Mouse (Mus musculus) ES-E14 (cell line): ENCODE data around the gene Pprc1. TPM values are rescaled to one million over a fixed set of nuclear protein-coding genes. Genes with fewer than 3 reads are reported as not detected.
A peak's percentile ranks its signal among the peaks of the same experiment; 100 is the strongest.

Experiments
- DNase-seq: peaks from one replicate; pipeline ENCODE4 v3.0.0-alpha.2; 2013; ENCODE audit warnings: low read depth, low spot score
- H3K27ac ChIP-seq: 2 replicates; pipeline ENCODE4 v1.5.1; 2012; ENCODE audit warnings: low read depth, mild to moderate bottlenecking, low read length, moderate library complexity, mixed read lengths; ENCODE audit not compliant: poor library complexity, insufficient read depth, severe bottlenecking
- H3K36me3 ChIP-seq: 2 replicates; pipeline ENCODE4 v1.6.1; 2012; ENCODE audit warnings: mild to moderate bottlenecking, low read length, moderate library complexity, mixed read lengths; ENCODE audit not compliant: control insufficient read depth, poor library complexity, insufficient read depth, severe bottlenecking
- H3K4me1 ChIP-seq, 2 experiments: fragments of 150-350 bp in 1 of 2; sonication (generic) in 1 of 2; 2 replicates each; pipeline ENCODE4 v1.6.1; 2012; ENCODE audit warnings: low read length in 2 of 2, mild to moderate bottlenecking in 1 of 2, mixed read lengths in 1 of 2; ENCODE audit not compliant: control insufficient read depth in 2 of 2, insufficient read depth in 2 of 2, poor library complexity in 1 of 2
- H3K4me3 ChIP-seq, 2 experiments: fragments of 150-350 bp in 1 of 2; sonication (generic) in 1 of 2; 2 replicates each; pipeline ENCODE4 v1.5.1; 2012; ENCODE audit warnings: low read length in 2 of 2, low read depth in 1 of 2, mild to moderate bottlenecking in 1 of 2, mixed read lengths in 1 of 2; ENCODE audit not compliant: insufficient read depth in 1 of 2, poor library complexity in 1 of 2, severe bottlenecking in 1 of 2
- H3K9ac ChIP-seq: 2 replicates; pipeline ENCODE4 v1.6.1; 2012; ENCODE audit warnings: low read depth, mild to moderate bottlenecking, low read length, mixed read lengths; ENCODE audit not compliant: poor library complexity, insufficient read depth, severe bottlenecking
- H3K9me3 ChIP-seq: fragments of 150-350 bp; sonication (generic); 2 replicates; pipeline ENCODE4 v1.6.1; 2012; ENCODE audit warnings: low read depth, mild to moderate bottlenecking, low read length; ENCODE audit not compliant: control insufficient read depth, insufficient read depth
- CHD2 ChIP-seq: IDR thresholded peaks from 2 replicates; pipeline ENCODE4 v1.6.1; 2014; ENCODE audit warnings: mild to moderate bottlenecking, low read depth, low read length, inconsistent platforms
- HCFC1 ChIP-seq: IDR thresholded peaks from 2 replicates; pipeline ENCODE4 v1.6.1; 2012; ENCODE audit warnings: low read length, inconsistent platforms, borderline replicate concordance; ENCODE audit not compliant: insufficient read depth
- MAFK ChIP-seq: IDR thresholded peaks from 2 replicates; pipeline ENCODE4 v1.6.1; 2014; ENCODE audit warnings: mild to moderate bottlenecking, low read depth, low read length, inconsistent platforms; ENCODE audit not compliant: insufficient read depth
- ZC3H11A ChIP-seq: IDR thresholded peaks from 2 replicates; pipeline ENCODE4 v1.6.1; 2012; ENCODE audit warnings: low read depth, mild to moderate bottlenecking, inconsistent platforms, low read length, borderline replicate concordance
- ZNF384 ChIP-seq: IDR thresholded peaks from 2 replicates; pipeline ENCODE4 v1.6.1; 2012; ENCODE audit warnings: low read depth, low read length, inconsistent platforms
- in situ Hi-C, 2 experiments: fragments of 600-800 bp; cut with MboI; formaldehyde crosslinking; loops; one replicate each; pipeline ENCODE4 v1.15.1; 2025; ENCODE audit warnings: low sequenced_read_pairs in 2 of 2, inconsistent platforms in 1 of 2; ENCODE audit not compliant: unreplicated experiment in 2 of 2
- total RNA-seq: library from RNA; depleted of rRNA; stranded (reverse); fragments of 300-350 nt; gene quantifications from 2 replicates; pipeline ENCODE4 v1.2.3, GENCODE M21; 2012

The Pprc1 gene
- total RNA-seq, 1 experiment = 68.4 TPM

GRCm38 (mm10) chr19:46036477-46037242, 8.0 kb upstream of the Pprc1 start:
- in situ Hi-C loops = no loop called here
- Histone ChIP-seq H3K4me1 (peaks cover 3 to 17% of the 10 kb centered on the region in 2 experiments), H3K36me3 (peaks cover 52% of the 10 kb centered on the region), H3K27ac (peak overlapping the region; percentile 59; the same call in 1 of the 2 replicates), H3K9ac (peak overlapping the region; percentile 23; the same call in 1 of the 2 replicates), H3K9me3 (no peaks in the 10 kb centered on the region), H3K4me3 (peak overlapping the region; percentile 49 to 84)
- no peak for TF ChIP-seq CHD2
- no peak for TF ChIP-seq ZNF384
- no peak for TF ChIP-seq MAFK
- no peak for TF ChIP-seq HCFC1
- no peak for TF ChIP-seq ZC3H11A
- no peak for DNase-seq

DNA sequence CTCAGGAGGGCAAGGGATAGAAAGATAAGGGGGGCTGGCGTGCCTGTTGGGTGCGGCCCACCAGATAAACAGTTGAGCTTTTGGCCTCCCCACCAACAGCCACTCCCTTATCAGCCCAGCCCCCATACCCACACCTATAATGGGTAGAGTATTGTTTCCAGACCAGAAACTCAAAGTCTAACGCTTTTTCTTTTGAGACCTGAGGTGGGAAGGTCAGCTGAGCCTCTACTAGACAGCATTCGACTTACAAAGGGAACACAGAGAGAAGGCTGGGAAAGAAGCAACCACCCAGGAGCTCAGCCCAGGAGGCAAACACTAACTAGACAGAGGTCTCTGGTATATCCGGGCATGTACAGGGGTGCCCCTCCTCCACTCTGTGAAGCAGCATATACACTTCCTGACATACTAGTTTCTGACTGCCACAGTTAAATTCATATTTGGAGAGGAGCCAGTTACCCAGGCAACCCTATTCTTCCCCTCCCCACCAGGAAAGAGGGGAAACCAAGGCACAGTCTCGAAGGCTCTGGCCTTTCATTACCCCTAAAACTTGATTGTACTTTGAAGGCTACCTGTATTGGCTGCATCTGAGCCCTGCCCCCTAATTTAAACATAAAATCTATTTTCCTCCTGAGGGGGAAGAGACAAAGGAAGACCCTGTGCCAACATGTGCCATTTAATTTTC, 7.3 kb upstream of the Pprc1 start:
- TF ChIP-seq CHD2 = 0 out of 2 replicates have a peak, but pooled peaks have one; percentile 14
- TF ChIP-seq HCFC1 = no peak
- Histone ChIP-seq H3K36me3 (peaks cover 45% of the 10 kb centered on the region), H3K4me3 (peak overlapping the region; percentile 75 to 84), H3K9ac (peak overlapping the region; percentile 81; the same call in 1 of the 2 replicates), H3K9me3 (no peaks in the 10 kb centered on the region), H3K4me1 (peaks cover 3 to 18% of the 10 kb centered on the region in 2 experiments), H3K27ac (peak overlapping the region; percentile 70; the same call in 1 of the 2 replicates)
- in situ Hi-C loops = no loop called here
- peak; percentile 66 for DNase-seq

GRCm38 (mm10) chr19:46037925-46038850, 6.5 kb upstream of the Pprc1 start:
- peak overlapping the region; percentile 81 for H3K27ac ChIP-seq
- H3K4me1 ChIP-seq = peaks cover 3 to 15% of the 10 kb centered on the region in 2 experiments; a peak in 3 of 4 replicates
- no peak for TF ChIP-seq ZNF384
- no peak for TF ChIP-seq MAFK
- TF ChIP-seq ZC3H11A = no peak
- TF ChIP-seq CHD2 = no peak
- TF ChIP-seq HCFC1 = no peak
- H3K36me3 ChIP-seq = peaks cover 37% of the 10 kb centered on the region
- DNase-seq = no peak
- peak overlapping the region; percentile 75 to 84 for H3K4me3 ChIP-seq
- in situ Hi-C loops = no loop called here
- H3K9ac ChIP-seq = peak overlapping the region; percentile 81
- no peaks in the 10 kb centered on the region for H3K9me3 ChIP-seq

GRCm38 (mm10) chr19:46038851-46039260, 5.8 kb upstream of the Pprc1 start:
- H3K9ac ChIP-seq = peak overlapping the region; percentile 81
- TF ChIP-seq ZC3H11A (no peak), MAFK (no peak), CHD2 (no peak), HCFC1 (no peak), ZNF384 (no peak)
- H3K27ac ChIP-seq = peak overlapping the region; percentile 81
- no peaks in the 10 kb centered on the region for H3K9me3 ChIP-seq
- H3K4me1 ChIP-seq = peaks cover 3 to 15% of the 10 kb centered on the region in 2 experiments; a peak in 3 of 4 replicates
- H3K4me3 ChIP-seq = peak overlapping the region; percentile 75 to 84
- in situ Hi-C loops = no loop called here
- peaks cover 31% of the 10 kb centered on the region for H3K36me3 ChIP-seq
- DNase-seq = no peak
